In the genomic region with DNA sequence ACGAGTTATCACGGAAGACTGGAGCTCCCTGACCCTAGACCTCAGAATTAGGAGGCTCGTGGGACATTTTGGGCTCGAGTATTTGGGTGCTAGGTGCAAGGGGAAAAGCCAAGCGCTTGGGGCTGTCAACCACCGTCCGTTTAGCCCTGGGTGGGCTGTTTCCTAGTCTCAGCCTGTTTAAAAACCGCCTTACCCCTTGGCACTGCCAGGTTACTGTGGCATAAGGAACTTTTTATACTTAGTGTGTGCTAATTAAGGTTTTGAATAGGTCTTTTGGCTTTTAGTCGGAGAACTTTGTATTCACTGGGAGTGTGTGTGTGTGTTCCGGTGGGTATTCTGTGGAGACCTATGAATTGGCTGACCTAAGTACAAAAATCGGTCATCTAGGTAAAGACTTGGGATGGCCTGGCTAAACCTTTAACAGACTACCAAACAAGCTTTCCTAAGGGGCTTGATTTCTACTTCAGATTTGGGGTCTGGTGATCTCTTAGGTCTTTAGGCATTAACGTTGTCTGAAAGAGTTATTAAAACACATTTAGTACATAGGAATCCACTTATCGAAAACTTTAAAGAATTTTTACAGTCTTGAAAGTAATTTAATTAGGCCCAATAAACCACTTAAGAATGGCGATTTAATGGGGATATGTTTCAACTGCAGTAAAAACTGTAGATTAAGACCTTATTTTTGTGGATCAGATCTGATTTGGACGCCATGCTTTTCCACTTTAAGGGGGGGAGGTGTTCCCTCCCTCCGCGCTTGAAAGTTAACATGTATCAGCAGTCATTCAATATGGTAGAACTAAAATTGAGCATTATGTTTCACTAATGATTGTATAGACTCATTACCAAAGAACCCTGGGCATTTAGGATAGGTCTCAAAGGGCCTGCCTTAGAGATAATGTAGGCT, we compare ENCODE assay signal across 8 mouse cellular contexts. TPM values are rescaled to one million over a fixed set of nuclear protein-coding genes. Genes with fewer than 3 reads are reported as not detected.
DNase-seq lines count a peak whose midpoint lies in the region; ATAC-seq and TF ChIP-seq lines count a peak whose summit lies in the region.

No protein-coding gene starts in this region.

- no peaks in the 10 kb centered on the region for H3K36me3 ChIP-seq in lung, embryonic 16.5 days (ENCODE audit: control insufficient read depth, insufficient read depth, low read length)
- no peaks in the 10 kb centered on the region for H3K36me3 ChIP-seq in intestine, embryonic 15.5 days
- H3K36me3 ChIP-seq in neural tube, embryonic 14.5 days (ENCODE audit: control insufficient read depth, insufficient read depth, low read length) = no peaks in the 10 kb centered on the region

- peak overlapping the region; percentile 98 for H3K4me2 ChIP-seq in lung, embryonic 16.5 days (ENCODE audit: low read depth, low read length)
- H3K4me2 ChIP-seq in intestine, embryonic 15.5 days (replicated peaks) = peak overlapping the region; percentile 93
- peak overlapping the region; percentile 99 for H3K4me2 ChIP-seq in neural tube, embryonic 14.5 days (ENCODE audit: low read depth, low read length)

- no peak for TF ChIP-seq CTCF in cortical plate, adult 2 months (IDR thresholded peaks at IDR 0.05; ENCODE audit: extremely low read depth, insufficient read depth, low read length)

- H3K9ac ChIP-seq in lung, embryonic 16.5 days (ENCODE audit: low read length) = peak overlapping the region; percentile 74
- H3K9ac ChIP-seq in intestine, embryonic 15.5 days = peak overlapping the region; percentile 84
- peak overlapping the region; percentile 72 for H3K9ac ChIP-seq in neural tube, embryonic 14.5 days (replicated peaks; ENCODE audit: low read depth, low read length)

- no peak overlapping the region; the same call in 1 of the 2 replicates for H3K27ac ChIP-seq in lung, embryonic 16.5 days (ENCODE audit: low read length)
- H3K27ac ChIP-seq in cortical plate, adult 2 months (ENCODE audit: insufficient read depth, low read length) = no peak overlapping the region
- H3K27ac ChIP-seq in intestine, embryonic 15.5 days = peak overlapping the region; percentile 9; the same call in 1 of the 2 replicates
- no peak overlapping the region for H3K27ac ChIP-seq in neural tube, embryonic 14.5 days (ENCODE audit: low read depth, low read length)

- no peaks in the 10 kb centered on the region for H3K27me3 ChIP-seq in lung, embryonic 16.5 days (ENCODE audit: control insufficient read depth, insufficient read depth, low read depth, low read length)
- H3K27me3 ChIP-seq in intestine, embryonic 15.5 days (replicated peaks) = no peaks in the 10 kb centered on the region
- H3K27me3 ChIP-seq in neural tube, embryonic 14.5 days (ENCODE audit: control insufficient read depth, insufficient read depth, low read length) = no peaks in the 10 kb centered on the region

- no peaks in the 10 kb centered on the region for H3K9me3 ChIP-seq in lung, embryonic 16.5 days (ENCODE audit: control insufficient read depth, low read length)
- H3K9me3 ChIP-seq in intestine, embryonic 15.5 days = no peaks in the 10 kb centered on the region
- no peaks in the 10 kb centered on the region for H3K9me3 ChIP-seq in neural tube, embryonic 14.5 days (ENCODE audit: control insufficient read depth, low read length)

- peaks cover 26% of the 10 kb centered on the region for H3K4me1 ChIP-seq in lung, embryonic 16.5 days (replicated peaks; ENCODE audit: control insufficient read depth, insufficient read depth, low read length)
- H3K4me1 ChIP-seq in cortical plate, adult 2 months (ENCODE audit: control insufficient read depth, insufficient read depth, low read length) = peaks cover under 1% of the 10 kb centered on the region; the same call in 1 of the 2 replicates
- peaks cover 5% of the 10 kb centered on the region; the same call in 1 of the 2 replicates for H3K4me1 ChIP-seq in intestine, embryonic 15.5 days (replicated peaks)
- H3K4me1 ChIP-seq in neural tube, embryonic 14.5 days (ENCODE audit: control insufficient read depth, insufficient read depth, low read length) = peaks cover 18% of the 10 kb centered on the region

- ATAC-seq in lung, embryonic 16.5 days (ENCODE audit: low read depth) = no peak
- no peak for ATAC-seq in intestine, embryonic 15.5 days
- no peak for ATAC-seq in neural tube, embryonic 14.5 days (ENCODE audit: low read depth)

- DNase-seq in lung, postnatal 14 days = no peak
- DNase-seq in frontal cortex, adult 2 months (ENCODE audit: extremely low spot score in 1 of 2, low spot score in 1 of 2) = no peak
- DNase-seq in frontal cortex, postnatal 14 days (ENCODE audit: low spot score in 2 of 2) = no peak
- DNase-seq in B cell, adult 2 months = no peak

- H3K4me3 ChIP-seq in lung, embryonic 16.5 days (ENCODE audit: low read length) = peak overlapping the region; percentile 64
- H3K4me3 ChIP-seq in cortical plate, adult 2 months (ENCODE audit: insufficient read depth, low read length) = peak overlapping the region; percentile 83
- H3K4me3 ChIP-seq in intestine, embryonic 15.5 days (replicated peaks) = peak overlapping the region; percentile 81
- H3K4me3 ChIP-seq in neural tube, embryonic 14.5 days (ENCODE audit: low read depth, low read length) = peak overlapping the region; percentile 58

- TF ChIP-seq POLR2A in cortical plate, adult 2 months (IDR thresholded peaks at IDR 0.05; ENCODE audit: extremely low read depth, insufficient read depth, low read length) = no peak

- WGBS in lung, embryonic 16.5 days = 34% methylated on average over 17 of the region's 17 CpGs
- WGBS in intestine, embryonic 15.5 days = 26% methylated on average over 17 of the region's 17 CpGs
- WGBS in neural tube, embryonic 14.5 days = 21% methylated on average over 17 of the region's 17 CpGs

RNA-seq across cellular contexts. Expression of a gene that starts 2.0 kb away (rescaled TPM):
- polyA plus RNA-seq in lung, embryonic 16.5 days (2015; fragmentation: Nextera tagmentation; extraction: Ambion mirVana) = 1.9 and 2.3 TPM in 2 replicates
- polyA plus RNA-seq in cortical plate, adult 2 months (2012; rRNA removed) = 18.7 and 19.6 TPM in 2 replicates
- 2.2 and 2.6 TPM in 2 replicates for polyA plus RNA-seq in intestine, embryonic 15.5 days (2015; fragmentation: Nextera tagmentation; extraction: Ambion mirVana)
- polyA plus RNA-seq in neural tube, embryonic 14.5 days (2014; fragmentation: Nextera tagmentation; extraction: Ambion mirVana) = 3.5 TPM in 2 replicates
- 16.7 TPM in 2 replicates for polyA plus RNA-seq in frontal cortex, adult 2 months (2012; rRNA removed)
